Mouse (Mus musculus): ENCODE measurements at regions not wholly inside any gene's neighbourhood (a gene's known extent, or its start where the extent isn't known, plus 50 kb on each side); places are given as distances from the start of the nearest gene placed in this dataset.
"Not testable (repeated sequence)": the region's sequence is repeated elsewhere in the genome, so short reads cannot be mapped to it uniquely, and the experiment has no call there.

DNA sequence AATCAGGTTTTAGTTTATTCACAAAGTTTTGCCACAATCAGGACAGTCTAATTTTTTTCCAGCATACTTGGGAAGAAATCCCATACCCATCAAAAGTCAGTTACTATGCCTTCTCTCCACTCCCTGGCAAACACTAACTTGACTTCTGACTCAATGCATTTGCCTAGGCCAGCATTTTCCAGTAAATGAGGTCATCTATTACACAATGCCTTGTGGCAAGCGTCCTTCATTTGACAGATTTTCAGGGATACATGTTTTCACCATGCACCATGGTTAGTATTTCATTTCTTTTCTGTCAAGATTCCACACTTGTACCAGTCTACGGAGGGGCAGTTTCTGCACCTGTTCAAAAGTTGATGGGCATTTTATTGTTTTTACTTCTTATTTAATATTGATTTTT lies 88.4 kb upstream of the Slc2a12 start:
- DNase-seq, result not testable (repeated sequence)

DNA sequence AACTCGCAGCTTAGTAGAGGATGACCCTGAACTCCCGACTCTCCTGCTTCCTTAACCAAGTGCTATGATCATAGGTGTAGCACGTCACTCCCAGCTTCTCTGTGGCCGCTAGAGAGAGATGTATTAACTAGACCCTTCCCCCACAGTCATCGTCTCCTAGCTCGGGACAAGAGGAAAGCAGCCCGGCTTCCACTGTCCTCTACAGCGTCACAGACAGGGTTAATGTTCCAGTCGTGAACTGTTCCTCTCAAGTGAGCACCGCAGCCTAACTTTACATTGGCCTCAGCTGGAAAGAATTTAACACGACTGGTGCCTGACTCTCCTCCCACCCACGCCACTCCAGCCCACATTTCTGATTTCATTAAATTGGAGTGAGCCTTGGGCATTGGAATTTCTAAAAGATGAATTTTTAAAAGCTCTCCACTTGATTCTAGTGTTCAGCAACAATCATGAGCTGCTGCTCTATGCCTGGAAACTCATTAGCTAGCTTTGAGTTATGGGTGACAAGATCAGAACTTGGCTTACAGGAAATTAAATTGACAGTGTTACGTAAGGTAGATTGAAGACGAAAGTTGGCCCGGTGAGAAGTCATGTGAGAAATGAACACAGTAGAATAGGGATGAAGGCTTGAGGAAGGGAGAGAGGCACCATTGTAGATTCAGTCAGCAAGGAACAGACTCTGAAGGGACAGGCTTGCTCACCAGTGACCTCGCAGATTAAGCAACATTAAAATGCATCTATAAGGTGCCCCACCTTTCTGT lies 75.4 kb upstream of the Slc2a12 start:
- DNase-seq, result not testable (repeated sequence)

GRCm38 (mm10) chr10:22574048-22574447 lies 70.8 kb upstream of the Slc2a12 start:
- not testable (repeated sequence) for DNase-seq

DNA sequence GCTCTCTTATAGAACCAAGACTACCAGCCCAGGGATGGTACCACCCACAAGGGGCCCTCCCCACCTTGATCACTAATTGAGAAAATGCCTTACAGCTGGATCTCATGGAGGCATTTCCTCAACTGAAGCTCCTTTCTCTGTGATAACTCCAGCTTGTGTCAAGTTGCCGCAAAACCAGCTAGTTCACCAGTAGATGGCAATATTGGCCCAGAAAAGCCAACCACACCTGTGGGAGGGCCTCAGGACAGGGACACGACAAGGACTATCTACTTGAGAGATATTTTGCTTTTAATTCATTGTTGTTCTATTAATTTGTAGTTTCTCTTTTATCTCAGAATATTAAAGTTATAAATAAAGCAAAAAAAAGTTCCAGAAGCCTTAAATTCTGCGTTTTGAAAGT lies 65.4 kb upstream of the Slc2a12 start:
- DNase-seq, result peak; percentile 48

GRCm38 (mm10) chr10:22581300-22581699 lies 63.5 kb upstream of the Slc2a12 start:
- DNase-seq, result not testable (repeated sequence)

- DNase-seq, result not testable (repeated sequence)
Measured at GRCm38 (mm10) chr10:22583306-22583705, 61.5 kb upstream of the Slc2a12 start.

GRCm38 (mm10) chr10:22588587-22588986 lies 56.2 kb upstream of the Slc2a12 start:
- not testable (repeated sequence) for DNase-seq

DNA sequence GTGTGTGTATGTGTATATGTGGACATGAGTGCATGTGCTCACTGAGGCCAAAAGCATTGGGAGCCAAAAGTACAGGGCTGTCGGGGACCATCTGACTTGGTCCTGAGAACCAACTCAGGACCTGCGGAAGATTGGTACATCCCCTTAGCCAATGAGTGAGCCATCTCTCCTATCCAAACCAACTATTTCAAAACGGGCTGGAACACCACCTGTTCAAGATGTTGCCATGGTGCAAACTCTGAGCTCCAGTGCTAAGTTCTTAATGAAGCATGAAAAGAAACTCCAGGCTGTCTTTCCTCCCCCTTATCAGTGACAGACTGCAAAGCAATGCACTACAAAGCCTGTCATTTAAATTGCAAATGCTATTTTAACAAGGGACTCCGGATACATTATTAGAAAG lies 53.1 kb upstream of the Slc2a12 start:
- DNase-seq, result not testable (repeated sequence)

- not testable (repeated sequence) for DNase-seq
Measured at GRCm38 (mm10) chr10:22592189-22592603, 52.6 kb upstream of the Slc2a12 start.

GRCm38 (mm10) chr10:22592752-22593151 lies 52.1 kb upstream of the Slc2a12 start:
- DNase-seq, result not testable (repeated sequence)
